Mouse (Mus musculus) heart, adult 2 months (tissue): ENCODE data around the gene Hsd17b12. TPM values are rescaled to one million over a fixed set of nuclear protein-coding genes. Genes with fewer than 3 reads are reported as not detected.

Source experiments
- DNase-seq, 2 experiments: peaks; one replicate each; pipeline ENCODE4 v3.0.0; 2021
- H3K27ac ChIP-seq: fragments of 200-600 bp; 2 replicates; pipeline ENCODE4 v1.8.1; 2022
- H3K27me3 ChIP-seq: fragments of 200-500 bp; 2 replicates; pipeline ENCODE4 v1.6.1; 2012; ENCODE audit warnings: mild to moderate bottlenecking, low read length, inconsistent platforms, mixed read lengths; ENCODE audit not compliant: control insufficient read depth, insufficient read depth
- H3K36me3 ChIP-seq: fragments of 200-500 bp; 2 replicates; pipeline ENCODE4 v1.6.1; 2012; ENCODE audit warnings: low read length, inconsistent platforms; ENCODE audit not compliant: control insufficient read depth, insufficient read depth
- H3K4me1 ChIP-seq: fragments of 200-500 bp; 2 replicates; pipeline ENCODE4 v1.6.1; 2011; ENCODE audit warnings: low read length; ENCODE audit not compliant: control insufficient read depth, insufficient read depth
- H3K4me3 ChIP-seq: fragments of 200-600 bp; 2 replicates; pipeline ENCODE4 v1.8.1; 2022
- H3K79me2 ChIP-seq: fragments of 200-500 bp; replicated peaks from 2 replicates; pipeline ENCODE4 v1.6.1; 2012; ENCODE audit warnings: mild to moderate bottlenecking, inconsistent platforms, low read length, moderate library complexity, mixed read lengths; ENCODE audit not compliant: control insufficient read depth, insufficient read depth
- H3K9ac ChIP-seq: fragments of 200-500 bp; 2 replicates; pipeline ENCODE4 v1.6.1; 2012; ENCODE audit warnings: low read depth, mild to moderate bottlenecking, control low read depth, inconsistent platforms, low read length, mixed read lengths
- CTCF ChIP-seq: fragments of 200-600 bp; IDR thresholded peaks from 2 replicates; pipeline ENCODE4 v1.8.1; 2022; ENCODE audit warnings: antibody characterized with exemption, mild to moderate bottlenecking, moderate library complexity
- EP300 ChIP-seq: fragments of 200-500 bp; IDR thresholded peaks from 2 replicates; pipeline ENCODE4 v1.6.1; 2011; ENCODE audit warnings: low read depth, low read length, control low read depth; ENCODE audit not compliant: insufficient read depth
- POLR2A ChIP-seq: fragments of 200-500 bp; IDR thresholded peaks from 2 replicates; pipeline ENCODE4 v1.6.1; 2011; ENCODE audit warnings: mild to moderate bottlenecking, low read depth, low read length, control low read depth; ENCODE audit not compliant: insufficient read depth
- WGBS: fragments of 180-500 bp; shearing (Covaris S2); methylation state at CpG from one replicate; pipeline ENCODE4 v1.1.7; 2018; 5-methylcytosine and 5-hydroxymethylcytosine counted together
- intact Hi-C: fragments of 180-260 bp; cut with DNase I; formaldehyde crosslinking; loops from one replicate; pipeline ENCODE4 v1.15.1; 2025
- long read RNA-seq: library from polyadenylated mRNA; stranded (forward); transcript quantifications from one replicate; pipeline ENCODE4 v2.0.0, GENCODE M21; 2021
- polyA plus RNA-seq: library from polyadenylated mRNA; depleted of rRNA; stranded (reverse); fragments of >200 nt; gene quantifications from 2 replicates; pipeline ENCODE4 v1.2.3, GENCODE M21; 2012; rRNA removed
- total RNA-seq, 2 experiments: library from RNA; stranded (reverse); gene quantifications; 2 replicates each; pipeline ENCODE4 v1.2.3; 2021

The Hsd17b12 gene
- total RNA-seq (10 to 100 TPM; 19.9 to 20.1 TPM), polyA plus RNA-seq (12.5 and 16.8 TPM in 2 replicates)
- long read RNA-seq, transcript Hsd17b12-201 (11 exons, 1,902 nt) = major isoform, 15 of 18 reads
- long read RNA-seq, partial matches to known transcripts = 2 of 18 reads
- long read RNA-seq, other reads (novel, unspliced or antisense) = 1 of 18 reads

DNA sequence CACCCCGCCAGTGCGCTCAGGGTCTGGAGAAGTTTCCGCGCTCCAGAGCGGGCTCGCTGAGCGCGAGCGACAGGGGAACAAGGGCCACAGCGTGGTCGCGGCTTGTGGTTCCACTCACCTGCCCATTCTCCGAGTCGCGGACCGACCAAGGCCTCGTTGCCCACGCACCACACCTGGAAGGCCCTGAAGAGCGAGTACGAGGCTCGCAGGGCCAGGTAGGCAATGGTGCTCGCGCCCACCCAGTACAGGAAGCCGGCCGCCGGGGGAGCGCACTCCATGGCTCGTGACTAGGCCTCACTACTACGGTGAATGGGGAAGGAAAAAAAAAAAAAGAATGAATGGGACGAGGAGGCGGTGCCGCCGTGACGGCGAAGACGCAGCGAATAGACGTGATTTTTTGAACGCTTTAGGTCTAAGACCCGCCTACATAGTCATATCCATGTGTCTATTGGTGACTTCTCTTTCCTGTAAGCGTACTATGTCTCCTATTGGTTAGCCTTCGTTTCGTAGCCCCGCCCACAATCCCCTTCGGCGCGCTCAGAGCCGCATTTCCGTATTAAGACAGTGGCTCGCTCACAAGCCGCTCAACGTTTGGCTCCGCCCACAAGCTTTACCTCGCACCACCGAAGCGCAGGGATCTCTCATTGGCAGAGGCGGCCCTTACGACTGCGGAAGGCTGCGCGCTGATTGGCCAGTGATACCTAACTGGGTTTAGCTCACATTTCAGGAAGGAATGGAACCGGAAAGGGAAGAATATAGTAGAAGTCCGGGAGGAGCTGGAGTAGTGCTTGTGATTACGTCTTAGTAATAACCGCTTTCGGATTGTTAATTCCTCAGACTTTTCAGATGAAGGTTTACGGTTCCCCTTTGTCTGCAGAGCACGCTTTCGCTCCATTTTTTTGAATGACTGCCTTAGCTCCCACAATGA is at the start of gene Hsd17b12:
TSS of gene Hsd17b12 (minus strand) at position 373 of the 928 bp plus-strand sequence.
- Histone ChIP-seq H3K4me3 (peak within 1 kb of the TSS; percentile 79), H3K79me2 (no peaks in the 10 kb centered on the region), H3K9ac (peak within 1 kb of the TSS; percentile 90), H3K27ac (peak within 1 kb of the TSS; percentile 78), H3K4me1 (peaks cover 2% of the 10 kb centered on the region; the same call in 1 of the 2 replicates), H3K36me3 (no peaks in the 10 kb centered on the region), H3K27me3 (no peaks in the 10 kb centered on the region)
- DNase-seq = peak; percentile 95 to 100
- under 1% methylated on average over 69 of the region's 69 CpGs for WGBS
- intact Hi-C loops = loop anchor here (1.0 to 5.0 kb wide), 2 partner anchors 20 to 146 kb away; partner anchors contain the start of gene Alkbh3
- TF ChIP-seq POLR2A = peak; percentile 87
- TF ChIP-seq CTCF = 0 out of 2 replicates have a peak, but pooled peaks have one; percentile 3
- TF ChIP-seq EP300 = no peak

DNA sequence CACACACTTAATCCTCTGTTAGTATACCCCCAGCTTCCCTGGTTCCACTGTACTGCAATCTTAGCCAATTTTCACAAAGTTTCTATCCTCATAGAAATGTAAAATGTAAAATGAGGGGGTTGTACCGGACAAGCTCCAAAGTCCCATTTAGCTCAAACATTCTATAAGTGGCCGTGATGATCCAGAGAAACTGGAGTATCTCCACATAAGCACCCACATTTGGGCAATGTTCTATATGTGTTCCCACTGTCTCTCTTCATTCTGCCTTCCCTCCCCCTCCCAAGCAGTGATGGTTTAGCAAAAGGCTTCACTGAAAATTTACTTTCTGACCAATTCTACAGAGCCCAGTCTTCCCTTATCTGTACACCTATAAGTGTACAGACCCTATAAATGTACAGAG is 27.1 kb upstream of the Hsd17b12 start:
- H3K4me3 ChIP-seq = no peak overlapping the region
- no peak for DNase-seq
- no peak overlapping the region for H3K27ac ChIP-seq
- 77% methylated on average over 2 of the region's 2 CpGs for WGBS
- H3K27me3 ChIP-seq = peaks cover 4% of the 10 kb centered on the region; the same call in 1 of the 2 replicates
- no peaks in the 10 kb centered on the region for H3K36me3 ChIP-seq
- no peaks in the 10 kb centered on the region for H3K79me2 ChIP-seq
- intact Hi-C loops = no loop called here
- H3K4me1 ChIP-seq = no peaks in the 10 kb centered on the region
- TF ChIP-seq POLR2A = no peak
- TF ChIP-seq EP300 = no peak
- no peak for TF ChIP-seq CTCF
- no peak overlapping the region for H3K9ac ChIP-seq

DNA sequence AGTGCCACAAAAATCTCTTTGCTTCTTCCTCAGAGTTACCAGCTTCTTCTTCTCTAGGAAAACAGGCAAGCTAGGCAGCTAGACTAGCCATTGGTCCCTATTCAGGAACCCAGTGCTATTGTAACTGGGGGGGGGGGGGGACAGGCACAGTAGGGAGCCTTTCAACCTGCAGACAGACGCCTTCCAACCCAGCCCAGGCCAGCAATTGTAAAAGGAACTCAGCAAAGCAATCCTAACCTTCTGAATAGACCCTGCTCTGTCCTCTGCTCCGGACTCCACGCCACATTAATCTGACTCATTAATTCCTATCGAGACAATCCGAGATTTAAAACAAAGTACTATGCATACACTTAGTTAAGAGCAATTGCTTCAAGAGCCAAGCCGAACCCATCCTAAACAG is 26.4 kb upstream of the Hsd17b12 start:
- intact Hi-C loops = no loop called here
- H3K27me3 ChIP-seq = peaks cover 4% of the 10 kb centered on the region; the same call in 1 of the 2 replicates
- DNase-seq = no peak
- no peak overlapping the region for H3K4me3 ChIP-seq
- 48% methylated on average over 6 of the region's 6 CpGs for WGBS
- H3K36me3 ChIP-seq = no peaks in the 10 kb centered on the region
- H3K79me2 ChIP-seq = no peaks in the 10 kb centered on the region
- no peak overlapping the region for H3K27ac ChIP-seq
- TF ChIP-seq CTCF (no peak), EP300 (no peak), POLR2A (no peak)
- H3K9ac ChIP-seq = no peak overlapping the region
- no peaks in the 10 kb centered on the region for H3K4me1 ChIP-seq

- Histone ChIP-seq H3K9ac (no peak overlapping the region), H3K36me3 (no peaks in the 10 kb centered on the region), H3K27me3 (peaks cover 4% of the 10 kb centered on the region; the same call in 1 of the 2 replicates), H3K4me3 (peak overlapping the region; percentile 82), H3K27ac (no peak overlapping the region), H3K4me1 (no peaks in the 10 kb centered on the region), H3K79me2 (no peaks in the 10 kb centered on the region)
- intact Hi-C loops = no loop called here
- WGBS = 3% methylated on average over 3 of the region's 3 CpGs
- DNase-seq = no peak
- TF ChIP-seq CTCF = no peak
- TF ChIP-seq EP300 = no peak
- no peak for TF ChIP-seq POLR2A
Measured at GRCm38 (mm10) chr2:94179030-94179407, 21.3 kb upstream of the Hsd17b12 start.

- TF ChIP-seq POLR2A (peak; percentile 40), EP300 (no peak)
- Histone ChIP-seq H3K36me3 (no peaks in the 10 kb centered on the region), H3K4me3 (peak overlapping the region; percentile 82), H3K9ac (peak overlapping the region; percentile 86), H3K4me1 (no peaks in the 10 kb centered on the region), H3K79me2 (no peaks in the 10 kb centered on the region), H3K27ac (peak overlapping the region; percentile 86), H3K27me3 (peaks cover 4% of the 10 kb centered on the region; the same call in 1 of the 2 replicates)
- under 1% methylated on average over 22 of the region's 22 CpGs for WGBS
- intact Hi-C loops = loop anchor here (1.0 kb wide), 1 partner anchor 21 kb away; the partner anchor contains the start of gene Hsd17b12
- DNase-seq = peak; percentile 89 to 94
Measured at GRCm38 (mm10) chr2:94178321-94179029, 20.7 kb upstream of the Hsd17b12 start.
